ENCODE assay signal across 8 mouse cellular contexts in the genomic region with DNA sequence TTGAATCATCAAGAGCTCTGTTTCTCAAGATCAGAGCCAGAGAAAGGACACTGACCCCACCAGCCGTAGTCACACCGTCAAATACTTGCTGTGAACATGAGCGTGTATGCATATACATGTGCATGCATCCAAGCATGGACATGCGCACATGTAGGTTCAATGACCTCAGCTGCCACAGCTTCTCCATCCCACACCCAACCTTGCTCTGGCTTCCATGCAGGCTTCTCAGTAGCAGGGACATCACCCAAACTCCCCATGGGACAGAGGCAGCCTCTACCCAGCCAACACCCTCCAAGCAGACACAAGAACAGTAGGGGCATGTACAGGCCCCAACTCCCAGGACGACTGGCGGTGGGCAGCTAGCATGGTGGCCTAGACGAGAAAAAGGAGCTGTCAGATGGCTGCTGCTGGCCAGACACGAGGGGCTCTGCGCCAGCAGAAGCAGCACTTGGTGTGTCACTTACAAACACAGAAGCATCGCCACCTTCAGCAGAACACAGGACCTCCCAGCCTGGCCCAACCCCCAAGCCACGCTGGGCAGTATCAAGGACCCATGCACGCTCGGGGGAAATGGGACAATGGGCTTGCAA. TPM values are rescaled to one million over a fixed set of nuclear protein-coding genes. Genes with fewer than 3 reads are reported as not detected.
DNase-seq lines count a peak whose midpoint lies in the region; ATAC-seq and TF ChIP-seq lines count a peak whose summit lies in the region.

No protein-coding gene starts in this region.

- peaks cover 90% of the 10 kb centered on the region for H3K4me1 ChIP-seq in heart, embryonic 11.5 days (ENCODE audit: control insufficient read depth, insufficient read depth, low read length)
- peaks cover 92% of the 10 kb centered on the region for H3K4me1 ChIP-seq in megakaryocyte, embryonic 14.5 days
- peaks cover 92% of the 10 kb centered on the region for H3K4me1 ChIP-seq in limb, embryonic 13.5 days
- peaks cover 31% of the 10 kb centered on the region for H3K4me1 ChIP-seq in stomach, postnatal 0 days (replicated peaks; ENCODE audit: control insufficient read depth, insufficient read depth)

- 0 out of 2 replicates have a peak overlapping the region, but pooled peaks have one; percentile 100 for H3K27ac ChIP-seq in heart, embryonic 11.5 days (ENCODE audit: low read depth, low read length)
- H3K27ac ChIP-seq in limb, embryonic 13.5 days, result peak overlapping the region; percentile 100; the same call in 1 of the 2 replicates
- 0 out of 2 replicates have a peak overlapping the region, but pooled peaks have one; percentile 40 for H3K27ac ChIP-seq in stomach, postnatal 0 days (replicated peaks)

- no peak overlapping the region for H3K9ac ChIP-seq in heart, embryonic 11.5 days (ENCODE audit: low read depth, low read length)
- H3K9ac ChIP-seq in limb, embryonic 13.5 days, result peak overlapping the region; percentile 39; the same call in 1 of the 2 replicates
- no peak overlapping the region for H3K9ac ChIP-seq in stomach, postnatal 0 days (ENCODE audit: low read length)

- DNase-seq in heart, adult 18-20 months, result no peak
- DNase-seq in stomach, postnatal 0 days (ENCODE audit: low spot score), result no peak
- DNase-seq in kidney, adult 18-20 months, result no peak
- no peak for DNase-seq in liver

- H3K27me3 ChIP-seq in heart, embryonic 11.5 days (ENCODE audit: control insufficient read depth, insufficient read depth, low read length), result no peaks in the 10 kb centered on the region
- H3K27me3 ChIP-seq in megakaryocyte, embryonic 14.5 days (replicated peaks), result peaks cover 18% of the 10 kb centered on the region
- H3K27me3 ChIP-seq in limb, embryonic 13.5 days, result no peaks in the 10 kb centered on the region
- H3K27me3 ChIP-seq in stomach, postnatal 0 days (ENCODE audit: control insufficient read depth, insufficient read depth, low read length), result no peaks in the 10 kb centered on the region

- no peak for TF ChIP-seq EP300 in stomach, postnatal 0 days (optimal IDR thresholded peaks at IDR 0.05)

- H3K4me3 ChIP-seq in heart, embryonic 11.5 days (ENCODE audit: low read depth, low read length), result no peak overlapping the region
- H3K4me3 ChIP-seq in megakaryocyte, embryonic 14.5 days (replicated peaks), result peak overlapping the region; percentile 16
- H3K4me3 ChIP-seq in limb, embryonic 13.5 days, result 0 out of 2 replicates have a peak overlapping the region, but pooled peaks have one; percentile 0
- no peak overlapping the region for H3K4me3 ChIP-seq in stomach, postnatal 0 days (ENCODE audit: low read depth, low read length)

- peak overlapping the region; percentile 5; the same call in 1 of the 2 replicates for H3K4me2 ChIP-seq in heart, embryonic 11.5 days
- H3K4me2 ChIP-seq in limb, embryonic 13.5 days (replicated peaks), result peak overlapping the region; percentile 82
- peak overlapping the region; percentile 78; the same call in 1 of the 2 replicates for H3K4me2 ChIP-seq in stomach, postnatal 0 days (replicated peaks; ENCODE audit: low read depth)

- H3K36me3 ChIP-seq in heart, embryonic 11.5 days (ENCODE audit: control insufficient read depth, insufficient read depth, low read length), result peaks cover 3% of the 10 kb centered on the region; the same call in 1 of the 2 replicates
- peaks cover 2% of the 10 kb centered on the region for H3K36me3 ChIP-seq in megakaryocyte, embryonic 14.5 days (replicated peaks; ENCODE audit: low read length)
- no peaks in the 10 kb centered on the region for H3K36me3 ChIP-seq in limb, embryonic 13.5 days
- H3K36me3 ChIP-seq in stomach, postnatal 0 days (ENCODE audit: control insufficient read depth, insufficient read depth, low read length), result no peaks in the 10 kb centered on the region

- no peaks in the 10 kb centered on the region for H3K9me3 ChIP-seq in heart, embryonic 11.5 days (replicated peaks; ENCODE audit: control insufficient read depth, low read length)
- H3K9me3 ChIP-seq in megakaryocyte, embryonic 14.5 days, result no peaks in the 10 kb centered on the region
- no peaks in the 10 kb centered on the region for H3K9me3 ChIP-seq in limb, embryonic 13.5 days
- H3K9me3 ChIP-seq in stomach, postnatal 0 days (ENCODE audit: control insufficient read depth, low read length), result no peaks in the 10 kb centered on the region

- ATAC-seq in heart, embryonic 11.5 days (replicated peaks; ENCODE audit: insufficient number of reproducible peaks, low FRiP score, low TSS enrichment), result no peak
- ATAC-seq in megakaryocyte, adult 5-6 weeks (ENCODE audit: poor library complexity, severe bottlenecking), result no peak
- ATAC-seq in limb, embryonic 13.5 days (ENCODE audit: low FRiP score, low read depth), result no peak
- ATAC-seq in stomach, postnatal 0 days (ENCODE audit: low FRiP score, low TSS enrichment), result no peak

- 78% methylated on average over 13 of the region's 13 CpGs for WGBS in heart, embryonic 11.5 days (ENCODE audit: insufficient replicate concordance)
- WGBS in limb, embryonic 13.5 days, result 85% methylated on average over 13 of the region's 13 CpGs
- 79% methylated on average over 13 of the region's 13 CpGs for WGBS in stomach, postnatal 0 days

- no peak for TF ChIP-seq CTCF in stomach, postnatal 0 days (IDR thresholded peaks at IDR 0.05; ENCODE audit: low read depth)

RNA-seq across cellular contexts. Expression of a gene that starts 40.1 kb away (rescaled TPM):
- 14.3 and 18.8 TPM in 2 replicates for polyA plus RNA-seq in heart, embryonic 11.5 days (2014; fragmentation: Nextera tagmentation; extraction: Ambion mirVana)
- 10 to 100 TPM; 65.9 to 68.9 TPM for total RNA-seq in heart, adult 18-20 months (2021)
- polyA plus RNA-seq in megakaryocyte, embryonic 14.5 days (2012; ENCODE audit: insufficient read depth, low replicate concordance), result 103 and 109 TPM in 2 replicates
- 87.7 and 107 TPM in 2 replicates for total RNA-seq in megakaryocyte, adult 5-6 weeks (2015)
- 15.0 and 21.5 TPM in 2 replicates for total RNA-seq in megakaryocyte, adult 5-6 weeks (2017)
- 33.9 and 34.9 TPM in 2 replicates for polyA plus RNA-seq in limb, embryonic 13.5 days (2015; fragmentation: Nextera tagmentation; extraction: Ambion mirVana)
- 11.1 and 12.1 TPM in 2 replicates for polyA plus RNA-seq in stomach, postnatal 0 days (2015; fragmentation: Nextera tagmentation; extraction: Ambion mirVana)

Comparison
In these comparisons a context has a peak if more than half of its experiments do, and no peak if none do; other contexts are left out.
1. H3K27ac ChIP-seq: peak in every context shown above with its lines; median percentile 100 in heart, embryonic 11.5 days; 100 in limb, embryonic 13.5 days; 40 in stomach, postnatal 0 days.
2. H3K4me2 ChIP-seq: peak in every context shown above with its lines; median percentile 82 in limb, embryonic 13.5 days; 78 in stomach, postnatal 0 days; 5 in heart, embryonic 11.5 days.
3. H3K4me3 ChIP-seq: peak in megakaryocyte, embryonic 14.5 days (single experiment) and limb, embryonic 13.5 days (single experiment); none in heart, embryonic 11.5 days (single experiment) and stomach, postnatal 0 days (single experiment).